Mouse (Mus musculus): ENCODE data around the gene Gm12184. TPM values are rescaled to one million over a fixed set of nuclear protein-coding genes. Genes with fewer than 3 reads are reported as not detected.

Gm12184 gene
- total RNA-seq, 4 experiments from 2014 or later, result 1.4 to 3.1 (median 1.8) TPM

Other genes starting within 250 kb of the Gm12184 start
- gene Rack1, start 26.3 kb downstream of the Gm12184 start, total RNA-seq (2022), result 100 to 1,000 TPM; 411 to 495 (median 459) TPM
- 10 to 100 TPM; 13.7 to 25.0 (median 20.8) TPM for gene Trim41, start 9.3 kb downstream of the Gm12184 start, total RNA-seq (2022)
- 10 to 100 TPM; 25.5 to 30.8 (median 29.7) TPM for gene Trim7, start 515 bp downstream of the Gm12184 start, total RNA-seq (2022)
- 10 to 100 TPM; 12.0 to 13.7 (median 12.9) TPM for gene Irgm1, start 45.0 kb upstream of the Gm12184 start, total RNA-seq (2022)
- under 1 TPM in 3 of 4 experiments, not detected in 1; 0.13 to 0.21 (median 0.17) TPM for gene Gm5431, start 75.6 kb upstream of the Gm12184 start, total RNA-seq (2022)
- gene Psme2b, start 119.5 kb upstream of the Gm12184 start, total RNA-seq (2022), result 1 to 10 TPM in 2 of 4 experiments, under 1 TPM in 1, not detected in 1; 0.48 to 1.1 (median 1.1) TPM
- not detected for gene Olfr56, start 152.2 kb upstream of the Gm12184 start, total RNA-seq (2022)
- under 1 TPM; 0.49 to 0.94 (median 0.67) TPM for gene 9930111J21Rik1, start 152.7 kb upstream of the Gm12184 start, total RNA-seq (2022)
- under 1 TPM; 0.15 to 0.51 (median 0.20) TPM for gene Gm12185, start 165.6 kb upstream of the Gm12184 start, total RNA-seq (2022)
- 1 to 10 TPM in 1 of 4 experiments, under 1 TPM in 3; 0.68 to 1.2 (median 0.76) TPM for gene Tgtp1, start 167.5 kb upstream of the Gm12184 start, total RNA-seq (2022)
- gene 9930111J21Rik2, start 224.6 kb upstream of the Gm12184 start, total RNA-seq (2022), result 1 to 10 TPM in 2 of 4 experiments, under 1 TPM in 2; 0.70 to 1.2 (median 1.0) TPM
- gene Tgtp2, start 237.6 kb upstream of the Gm12184 start, total RNA-seq (2022), result under 1 TPM in 3 of 4 experiments, not detected in 1; 0.29 to 0.53 (median 0.43) TPM
- gene Ifi47, start 249.9 kb upstream of the Gm12184 start, total RNA-seq (2022), result 1 to 10 TPM in 2 of 4 experiments, under 1 TPM in 2; 0.58 to 1.1 (median 0.89) TPM

Data from gastrocnemius, adult 8-10 months (tissue).